Mouse (Mus musculus) spleen, adult 12 weeks (tissue): ENCODE data around the gene Bsg.
A peak's percentile ranks its signal among the peaks of the same experiment; 100 is the strongest.

Source experiments
- DNase-seq: peaks from one replicate; pipeline ENCODE4 v3.0.0; 2022; ENCODE audit warnings: low spot score

The Bsg gene

GRCm38 (mm10) chr10:79705951-79706350, 1.7 kb downstream of the Bsg start:
- peak; percentile 70 for DNase-seq

- DNase-seq, result no peak
Measured at GRCm38 (mm10) chr10:79706406-79707094, 2.3 kb downstream of the Bsg start.

GRCm38 (mm10) chr10:79707162-79707561, 2.9 kb downstream of the Bsg start:
- no peak for DNase-seq

GRCm38 (mm10) chr10:79707759-79708158, 3.5 kb downstream of the Bsg start:
- DNase-seq, result no peak

- DNase-seq, result no peak
Measured at GRCm38 (mm10) chr10:79708668-79709067, 4.4 kb downstream of the Bsg start.

- DNase-seq, result no peak
Measured at GRCm38 (mm10) chr10:79709307-79709706, 5.0 kb downstream of the Bsg start.

GRCm38 (mm10) chr10:79712029-79712428, 7.7 kb downstream of the Bsg start:
- no peak for DNase-seq

- DNase-seq, result peak; percentile 82
Measured at GRCm38 (mm10) chr10:79712499-79713126, 8.3 kb downstream of the Bsg start.

- no peak for DNase-seq
Measured at GRCm38 (mm10) chr10:79713163-79713562, 8.9 kb downstream of the Bsg start.

- no peak for DNase-seq
Measured at GRCm38 (mm10) chr10:79714996-79715395, 10.7 kb downstream of the Bsg start.

- DNase-seq, result no peak
Measured at GRCm38 (mm10) chr10:79716254-79716987, 12.1 kb downstream of the Bsg start, which contains the start of gene Hcn2. TSS of gene Hcn2 (plus strand) at chr10:79716634.

GRCm38 (mm10) chr10:79716988-79717355, 12.7 kb downstream of the Bsg start:
- no peak for DNase-seq

- peak; percentile 58 for DNase-seq
Measured at GRCm38 (mm10) chr10:79717640-79718357, 13.5 kb downstream of the Bsg start.

- no peak for DNase-seq
Measured at GRCm38 (mm10) chr10:79721089-79721488, 16.8 kb downstream of the Bsg start.

GRCm38 (mm10) chr10:79723047-79723446, 18.8 kb downstream of the Bsg start:
- no peak for DNase-seq

GRCm38 (mm10) chr10:79723692-79724091, 19.4 kb downstream of the Bsg start:
- no peak for DNase-seq

- peak; percentile 67 for DNase-seq
Measured at GRCm38 (mm10) chr10:79726090-79726489, 21.8 kb downstream of the Bsg start.

- no peak for DNase-seq
Measured at GRCm38 (mm10) chr10:79728323-79729249, 24.3 kb downstream of the Bsg start.

GRCm38 (mm10) chr10:79729357-79729965, 25.2 kb downstream of the Bsg start:
- no peak for DNase-seq

GRCm38 (mm10) chr10:79732500-79732899, 28.2 kb downstream of the Bsg start:
- DNase-seq, result no peak

- DNase-seq, result no peak
Measured at GRCm38 (mm10) chr10:79733847-79734246, 29.6 kb downstream of the Bsg start.
